Mouse (Mus musculus) ES-Bruce4 (cell line): ENCODE measurements around the gene Alcam. TPM values are rescaled to one million over a fixed set of nuclear protein-coding genes. Genes with fewer than 3 reads are reported as not detected.

Experiments used
- H3K27ac ChIP-seq: 2 replicates; pipeline ENCODE4 v1.5.1; 2012; ENCODE audit warnings: low read length, inconsistent platforms; ENCODE audit not compliant: insufficient read depth
- H3K27me3 ChIP-seq: 2 replicates; pipeline ENCODE4 v1.6.1; 2012; ENCODE audit warnings: mild to moderate bottlenecking, low read length, inconsistent platforms; ENCODE audit not compliant: control insufficient read depth, poor library complexity, insufficient read depth, severe bottlenecking
- H3K36me3 ChIP-seq: 2 replicates; pipeline ENCODE4 v1.6.1; 2012; ENCODE audit warnings: inconsistent platforms, mild to moderate bottlenecking, low read length, moderate library complexity; ENCODE audit not compliant: control insufficient read depth, poor library complexity, insufficient read depth, severe bottlenecking
- H3K4me1 ChIP-seq: one replicate; pipeline ENCODE4 v1.8.1; 2011; ENCODE audit warnings: low read length; ENCODE audit not compliant: control insufficient read depth, insufficient read depth
- H3K4me3 ChIP-seq: 2 replicates; pipeline ENCODE4 v1.5.1; 2011; ENCODE audit warnings: low read depth, mild to moderate bottlenecking, low read length
- H3K9ac ChIP-seq: 2 replicates; pipeline ENCODE4 v1.6.1; 2012; ENCODE audit warnings: low read depth, mild to moderate bottlenecking, inconsistent platforms; ENCODE audit not compliant: poor library complexity, severe bottlenecking
- H3K9me3 ChIP-seq: replicated peaks from 2 replicates; pipeline ENCODE4 v1.6.1; 2012; ENCODE audit warnings: mild to moderate bottlenecking, low read length, inconsistent platforms; ENCODE audit not compliant: control insufficient read depth, poor library complexity, insufficient read depth, severe bottlenecking
- CTCF ChIP-seq: IDR thresholded peaks from one replicate; pipeline ENCODE4 v1.8.1; 2011; ENCODE audit warnings: low read depth, low read length
- EP300 ChIP-seq: IDR thresholded peaks from 2 replicates; pipeline ENCODE4 v1.6.1; 2011; ENCODE audit warnings: low read depth, low read length; ENCODE audit not compliant: insufficient read depth
- POLR2A ChIP-seq: IDR thresholded peaks from one replicate; pipeline ENCODE4 v1.8.1; 2011; ENCODE audit warnings: low read length; ENCODE audit not compliant: insufficient read depth
- polyA plus RNA-seq: library from polyadenylated mRNA; stranded (reverse); fragments of >200 nt; gene quantifications from 2 replicates; pipeline ENCODE4 v1.2.4, GENCODE M21; 2011; ENCODE audit warnings: low read depth; ENCODE audit not compliant: missing spikeins, insufficient read depth, insufficient read length

Alcam gene
- polyA plus RNA-seq, 1 experiment = 1.3 TPM

GRCm38 (mm10) chr16:52250196-52250595 lies 203.7 kb downstream of the Alcam start:
- TF ChIP-seq EP300 = no peak
- TF ChIP-seq POLR2A = no peak
- no peak for TF ChIP-seq CTCF
- no peaks in the 10 kb centered on the region for H3K36me3 ChIP-seq
- no peak overlapping the region for H3K27ac ChIP-seq

GRCm38 (mm10) chr16:52243421-52243973 lies 210.4 kb downstream of the Alcam start:
- no peak overlapping the region for H3K27ac ChIP-seq
- no peaks in the 10 kb centered on the region for H3K4me1 ChIP-seq
- no peaks in the 10 kb centered on the region for H3K9me3 ChIP-seq
- H3K27me3 ChIP-seq = no peaks in the 10 kb centered on the region
- no peak overlapping the region for H3K4me3 ChIP-seq
- TF ChIP-seq POLR2A (no peak), CTCF (no peak), EP300 (no peak)
- H3K36me3 ChIP-seq = no peaks in the 10 kb centered on the region
- H3K9ac ChIP-seq = no peak overlapping the region

More at GRCm38 (mm10) chr16:52250196-52250595, 203.7 kb downstream of the Alcam start:
- no peak overlapping the region for H3K9ac ChIP-seq
- H3K4me1 ChIP-seq = no peaks in the 10 kb centered on the region
- no peaks in the 10 kb centered on the region for H3K9me3 ChIP-seq
- no peak overlapping the region for H3K4me3 ChIP-seq
- H3K27me3 ChIP-seq = no peaks in the 10 kb centered on the region

GRCm38 (mm10) chr16:52242144-52242543 lies 211.7 kb downstream of the Alcam start:
- H3K9ac ChIP-seq = no peak overlapping the region
- H3K4me1 ChIP-seq = no peaks in the 10 kb centered on the region
- H3K4me3 ChIP-seq = no peak overlapping the region
- no peak overlapping the region for H3K27ac ChIP-seq
- TF ChIP-seq EP300 = no peak
- H3K27me3 ChIP-seq = no peaks in the 10 kb centered on the region
- H3K9me3 ChIP-seq = no peaks in the 10 kb centered on the region
- no peaks in the 10 kb centered on the region for H3K36me3 ChIP-seq

- Histone ChIP-seq H3K9me3 (no peaks in the 10 kb centered on the region), H3K4me3 (no peak overlapping the region), H3K4me1 (no peaks in the 10 kb centered on the region), H3K27me3 (no peaks in the 10 kb centered on the region), H3K9ac (no peak overlapping the region), H3K36me3 (no peaks in the 10 kb centered on the region), H3K27ac (no peak overlapping the region)
- TF ChIP-seq CTCF (no peak), EP300 (no peak), POLR2A (no peak)
These were observed 223.9 kb downstream of the Alcam start for GRCm38 (mm10) chr16:52229930-52230329.

GRCm38 (mm10) chr16:52229446-52229845 lies 224.4 kb downstream of the Alcam start:
- H3K4me1 ChIP-seq = no peaks in the 10 kb centered on the region
- TF ChIP-seq CTCF (no peak), EP300 (no peak), POLR2A (no peak)
- no peak overlapping the region for H3K4me3 ChIP-seq
- no peaks in the 10 kb centered on the region for H3K9me3 ChIP-seq
- no peaks in the 10 kb centered on the region for H3K36me3 ChIP-seq
- no peaks in the 10 kb centered on the region for H3K27me3 ChIP-seq
- H3K9ac ChIP-seq = no peak overlapping the region
- H3K27ac ChIP-seq = no peak overlapping the region

GRCm38 (mm10) chr16:52222896-52223295 lies 231.0 kb downstream of the Alcam start:
- TF ChIP-seq POLR2A = no peak
- TF ChIP-seq CTCF = no peak
- no peak for TF ChIP-seq EP300
- Histone ChIP-seq H3K27ac (no peak overlapping the region), H3K9me3 (no peaks in the 10 kb centered on the region), H3K27me3 (no peaks in the 10 kb centered on the region), H3K36me3 (no peaks in the 10 kb centered on the region), H3K4me3 (no peak overlapping the region), H3K4me1 (no peaks in the 10 kb centered on the region), H3K9ac (no peak overlapping the region)
